Mouse (Mus musculus): Measurements from ENCODE around the gene Col1a1. TPM values are rescaled to one million over a fixed set of nuclear protein-coding genes. Genes with fewer than 3 reads are reported as not detected.
"Not testable (repeated sequence)": the region's sequence is repeated elsewhere in the genome, so short reads cannot be mapped to it uniquely, and the experiment has no call there.

Col1a1 gene
- polyA plus RNA-seq, 1 experiment from 2014 or later = 669 TPM

- no peak overlapping the region for H3K9ac ChIP-seq (ENCODE audit: low read length)
- H3K4me2 ChIP-seq (ENCODE audit: low read depth, low read length) = no peak overlapping the region
- H3K27ac ChIP-seq (ENCODE audit: low read length) = no peak overlapping the region
- no peaks in the 10 kb centered on the region for H3K36me3 ChIP-seq (ENCODE audit: control insufficient read depth, insufficient read depth)
- ATAC-seq (replicated peaks; ENCODE audit: extremely low read depth, insufficient read depth, low FRiP score) = no peak; the same call in 1 of the 2 replicates
- no peak overlapping the region for H3K4me3 ChIP-seq (ENCODE audit: low read length)
- peaks cover 14% of the 10 kb centered on the region for H3K4me1 ChIP-seq (ENCODE audit: control insufficient read depth, insufficient read depth, low read length)
- H3K9me3 ChIP-seq (replicated peaks; ENCODE audit: control insufficient read depth, low read length) = no peaks in the 10 kb centered on the region
- H3K27me3 ChIP-seq (ENCODE audit: control insufficient read depth, insufficient read depth, low read length) = no peaks in the 10 kb centered on the region
- 70% methylated on average over 5 of the region's 5 CpGs for WGBS
Observed at GRCm38 (mm10) chr11:94962534-94963101, 26.6 kb downstream of the Col1a1 start.

- H3K36me3 ChIP-seq (ENCODE audit: control insufficient read depth, insufficient read depth) = no peaks in the 10 kb centered on the region
- H3K4me1 ChIP-seq (ENCODE audit: control insufficient read depth, insufficient read depth, low read length) = peaks cover 5% of the 10 kb centered on the region; the same call in 1 of the 2 replicates
- H3K4me2 ChIP-seq (ENCODE audit: low read depth, low read length) = no peak within 1 kb of the TSS
- H3K27ac ChIP-seq (ENCODE audit: low read length) = no peak within 1 kb of the TSS
- H3K9ac ChIP-seq (ENCODE audit: low read length) = no peak within 1 kb of the TSS
- H3K4me3 ChIP-seq (ENCODE audit: low read length) = no peak within 1 kb of the TSS
- 41% methylated on average over 4 of the region's 4 CpGs for WGBS
- H3K9me3 ChIP-seq (replicated peaks; ENCODE audit: control insufficient read depth, low read length) = no peaks in the 10 kb centered on the region
- H3K27me3 ChIP-seq (ENCODE audit: control insufficient read depth, insufficient read depth, low read length) = no peaks in the 10 kb centered on the region
- ATAC-seq (replicated peaks; ENCODE audit: extremely low read depth, insufficient read depth, low FRiP score) = no peak
Observed at GRCm38 (mm10) chr11:94967419-94967818, 31.4 kb downstream of the Col1a1 start, which contains the start of gene Hils1. Gene Hils1 (plus strand): TSS chr11:94967593.

GRCm38 (mm10) chr11:94968187-94968586, 32.2 kb downstream of the Col1a1 start:
- ATAC-seq (replicated peaks; ENCODE audit: extremely low read depth, insufficient read depth, low FRiP score) = no peak
- no peaks in the 10 kb centered on the region for H3K36me3 ChIP-seq (ENCODE audit: control insufficient read depth, insufficient read depth)
- no peaks in the 10 kb centered on the region for H3K27me3 ChIP-seq (ENCODE audit: control insufficient read depth, insufficient read depth, low read length)
- H3K9ac ChIP-seq (ENCODE audit: low read length) = no peak overlapping the region
- no peak overlapping the region for H3K27ac ChIP-seq (ENCODE audit: low read length)
- no peak overlapping the region for H3K4me2 ChIP-seq (ENCODE audit: low read depth, low read length)
- 84% methylated on average over 7 of the region's 7 CpGs for WGBS
- peaks cover 2% of the 10 kb centered on the region; the same call in 1 of the 2 replicates for H3K4me1 ChIP-seq (ENCODE audit: control insufficient read depth, insufficient read depth, low read length)
- no peak overlapping the region for H3K4me3 ChIP-seq (ENCODE audit: low read length)
- H3K9me3 ChIP-seq (replicated peaks; ENCODE audit: control insufficient read depth, low read length) = no peaks in the 10 kb centered on the region

- not testable (repeated sequence) for H3K9ac ChIP-seq (ENCODE audit: low read length); H3K36me3 ChIP-seq (ENCODE audit: control insufficient read depth, insufficient read depth); H3K27me3 ChIP-seq (ENCODE audit: control insufficient read depth, insufficient read depth, low read length); ATAC-seq (replicated peaks; ENCODE audit: extremely low read depth, insufficient read depth, low FRiP score); H3K9me3 ChIP-seq (replicated peaks; ENCODE audit: control insufficient read depth, low read length); H3K27ac ChIP-seq (ENCODE audit: low read length); H3K4me3 ChIP-seq (ENCODE audit: low read length); H3K4me1 ChIP-seq (ENCODE audit: control insufficient read depth, insufficient read depth, low read length); H3K4me2 ChIP-seq (ENCODE audit: low read depth, low read length)
- WGBS = 90% methylated on average over 4 of the region's 4 CpGs
Observed at GRCm38 (mm10) chr11:94969709-94970108, 33.7 kb downstream of the Col1a1 start.

- no peak for ATAC-seq (replicated peaks; ENCODE audit: extremely low read depth, insufficient read depth, low FRiP score)
- Histone ChIP-seq H3K27me3 (ENCODE audit: control insufficient read depth, insufficient read depth, low read length) (no peaks in the 10 kb centered on the region), H3K9ac (ENCODE audit: low read length) (no peak overlapping the region), H3K4me1 (ENCODE audit: control insufficient read depth, insufficient read depth, low read length) (peaks cover 14% of the 10 kb centered on the region), H3K36me3 (ENCODE audit: control insufficient read depth, insufficient read depth) (no peaks in the 10 kb centered on the region), H3K9me3 (replicated peaks; ENCODE audit: control insufficient read depth, low read length) (no peaks in the 10 kb centered on the region), H3K4me3 (ENCODE audit: low read length) (no peak overlapping the region), H3K27ac (ENCODE audit: low read length) (no peak overlapping the region), H3K4me2 (ENCODE audit: low read depth, low read length) (no peak overlapping the region)
- WGBS = 59% methylated on average over 15 of the region's 15 CpGs
Observed at GRCm38 (mm10) chr11:94970210-94970943, 34.4 kb downstream of the Col1a1 start.

- no peaks in the 10 kb centered on the region for H3K36me3 ChIP-seq (ENCODE audit: control insufficient read depth, insufficient read depth)
- H3K27ac ChIP-seq (ENCODE audit: low read length) = no peak overlapping the region
- no peak for ATAC-seq (replicated peaks; ENCODE audit: extremely low read depth, insufficient read depth, low FRiP score)
- no peaks in the 10 kb centered on the region for H3K27me3 ChIP-seq (ENCODE audit: control insufficient read depth, insufficient read depth, low read length)
- peak overlapping the region; percentile 53 for H3K4me2 ChIP-seq (ENCODE audit: low read depth, low read length)
- WGBS = 65% methylated on average over 16 of the region's 16 CpGs
- peaks cover 25% of the 10 kb centered on the region for H3K4me1 ChIP-seq (ENCODE audit: control insufficient read depth, insufficient read depth, low read length)
- peak overlapping the region; percentile 49 for H3K4me3 ChIP-seq (ENCODE audit: low read length)
- H3K9ac ChIP-seq (ENCODE audit: low read length) = peak overlapping the region; percentile 73
- no peaks in the 10 kb centered on the region for H3K9me3 ChIP-seq (replicated peaks; ENCODE audit: control insufficient read depth, low read length)
Observed at GRCm38 (mm10) chr11:94971895-94972615, 36.0 kb downstream of the Col1a1 start.

GRCm38 (mm10) chr11:94972887-94973286, 36.9 kb downstream of the Col1a1 start:
- Histone ChIP-seq H3K36me3 (ENCODE audit: control insufficient read depth, insufficient read depth) (no peaks in the 10 kb centered on the region), H3K4me1 (ENCODE audit: control insufficient read depth, insufficient read depth, low read length) (peaks cover 26% of the 10 kb centered on the region), H3K9ac (ENCODE audit: low read length) (peak overlapping the region; percentile 73), H3K4me2 (ENCODE audit: low read depth, low read length) (peak overlapping the region; percentile 53), H3K27ac (ENCODE audit: low read length) (peak overlapping the region; percentile 82), H3K4me3 (ENCODE audit: low read length) (peak overlapping the region; percentile 49), H3K9me3 (replicated peaks; ENCODE audit: control insufficient read depth, low read length) (no peaks in the 10 kb centered on the region), H3K27me3 (ENCODE audit: control insufficient read depth, insufficient read depth, low read length) (no peaks in the 10 kb centered on the region)
- ATAC-seq (replicated peaks; ENCODE audit: extremely low read depth, insufficient read depth, low FRiP score) = peak; percentile 25; the same call in 1 of the 2 replicates
- 26% methylated on average over 5 of the region's 5 CpGs for WGBS

- Histone ChIP-seq H3K27me3 (ENCODE audit: control insufficient read depth, insufficient read depth, low read length) (no peaks in the 10 kb centered on the region), H3K4me2 (ENCODE audit: low read depth, low read length) (peak overlapping the region; percentile 53), H3K4me1 (ENCODE audit: control insufficient read depth, insufficient read depth, low read length) (peaks cover 31% of the 10 kb centered on the region), H3K27ac (ENCODE audit: low read length) (peak overlapping the region; percentile 82), H3K36me3 (ENCODE audit: control insufficient read depth, insufficient read depth) (no peaks in the 10 kb centered on the region), H3K9ac (ENCODE audit: low read length) (peak overlapping the region; percentile 73), H3K4me3 (ENCODE audit: low read length) (peak overlapping the region; percentile 49), H3K9me3 (replicated peaks; ENCODE audit: control insufficient read depth, low read length) (no peaks in the 10 kb centered on the region)
- 32% methylated on average over 4 of the region's 4 CpGs for WGBS
- peak; percentile 71; the same call in 1 of the 2 replicates for ATAC-seq (replicated peaks; ENCODE audit: extremely low read depth, insufficient read depth, low FRiP score)
Observed at GRCm38 (mm10) chr11:94973313-94973712, 37.3 kb downstream of the Col1a1 start.

GRCm38 (mm10) chr11:94974951-94975350, 38.9 kb downstream of the Col1a1 start:
- Histone ChIP-seq H3K27ac (ENCODE audit: low read length) (peak overlapping the region; percentile 77), H3K9me3 (replicated peaks; ENCODE audit: control insufficient read depth, low read length) (no peaks in the 10 kb centered on the region), H3K9ac (ENCODE audit: low read length) (no peak overlapping the region; the same call in 1 of the 2 replicates), H3K36me3 (ENCODE audit: control insufficient read depth, insufficient read depth) (no peaks in the 10 kb centered on the region), H3K4me3 (ENCODE audit: low read length) (no peak overlapping the region), H3K27me3 (ENCODE audit: control insufficient read depth, insufficient read depth, low read length) (no peaks in the 10 kb centered on the region), H3K4me1 (ENCODE audit: control insufficient read depth, insufficient read depth, low read length) (peaks cover 35% of the 10 kb centered on the region), H3K4me2 (ENCODE audit: low read depth, low read length) (no peak overlapping the region)
- ATAC-seq (replicated peaks; ENCODE audit: extremely low read depth, insufficient read depth, low FRiP score) = no peak
- 38% methylated on average over 2 of the region's 2 CpGs for WGBS
